Mouse (Mus musculus) megakaryocyte progenitor cell, adult 5-6 weeks (primary cell): ENCODE data around the gene Mindy4b-ps. TPM values are rescaled to one million over a fixed set of nuclear protein-coding genes. Genes with fewer than 3 reads are reported as not detected.

Experiments used
- ATAC-seq: replicated peaks from 2 replicates; pipeline ENCODE4 v1.8.0; 2016; ENCODE audit warnings: mild to moderate bottlenecking, moderate TSS enrichment, inconsistent platforms; ENCODE audit not compliant: poor library complexity
- total RNA-seq, 2 experiments: library from RNA; stranded (forward) in 1 of 2; stranded (reverse) in 1 of 2; fragments of 157-497, 149-512 nt in 1 of 2; fragments of 200-1000 nt in 1 of 2; gene quantifications; 2 replicates each; pipeline versions ENCODE4 v1.2.3 to v1.2.4; 2015 to 2017

Mindy4b-ps gene
- total RNA-seq, 2 experiments from 2014 or later: not detected

DNA sequence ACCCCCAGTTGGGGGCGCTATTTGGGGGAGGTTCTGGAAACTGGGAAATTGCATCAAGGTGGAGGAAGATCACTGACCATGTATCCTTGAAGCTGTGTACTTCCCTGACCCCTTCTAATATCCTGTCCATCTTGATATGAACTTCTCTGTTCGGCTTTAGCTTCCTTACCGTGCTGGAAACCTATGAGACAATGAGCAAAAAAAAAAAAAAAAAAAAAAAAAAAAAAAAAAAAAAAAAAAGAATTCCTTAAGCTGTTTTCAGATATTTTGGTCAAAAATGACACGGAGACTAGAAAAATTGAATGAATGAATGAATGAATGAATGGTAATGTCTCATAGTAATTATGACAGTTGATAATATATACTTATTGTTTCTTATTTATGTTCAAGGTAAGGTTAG, 35.6 kb downstream of the Mindy4b-ps start:
- ATAC-seq: no peak

DNA sequence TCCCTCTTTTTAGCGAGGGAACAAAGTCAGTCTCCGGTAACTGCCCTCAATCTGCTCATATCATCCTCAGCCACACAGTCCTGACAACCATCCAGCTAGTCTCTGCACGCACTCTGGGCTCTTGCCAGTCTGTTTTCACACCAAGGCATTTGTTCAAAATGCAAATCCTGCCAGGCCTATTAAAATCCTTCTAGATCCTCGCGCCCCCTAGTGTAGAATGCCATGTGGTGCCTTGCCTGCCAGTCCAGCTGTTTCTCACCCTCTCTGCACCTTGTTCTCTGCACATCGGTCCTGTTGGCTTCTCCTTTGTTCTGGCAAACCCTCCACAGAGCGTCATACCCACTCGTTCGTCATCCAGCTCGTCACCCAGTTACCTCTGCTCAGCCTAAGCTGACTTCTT, 36.2 kb downstream of the Mindy4b-ps start:
- ATAC-seq: peak; percentile 85

DNA sequence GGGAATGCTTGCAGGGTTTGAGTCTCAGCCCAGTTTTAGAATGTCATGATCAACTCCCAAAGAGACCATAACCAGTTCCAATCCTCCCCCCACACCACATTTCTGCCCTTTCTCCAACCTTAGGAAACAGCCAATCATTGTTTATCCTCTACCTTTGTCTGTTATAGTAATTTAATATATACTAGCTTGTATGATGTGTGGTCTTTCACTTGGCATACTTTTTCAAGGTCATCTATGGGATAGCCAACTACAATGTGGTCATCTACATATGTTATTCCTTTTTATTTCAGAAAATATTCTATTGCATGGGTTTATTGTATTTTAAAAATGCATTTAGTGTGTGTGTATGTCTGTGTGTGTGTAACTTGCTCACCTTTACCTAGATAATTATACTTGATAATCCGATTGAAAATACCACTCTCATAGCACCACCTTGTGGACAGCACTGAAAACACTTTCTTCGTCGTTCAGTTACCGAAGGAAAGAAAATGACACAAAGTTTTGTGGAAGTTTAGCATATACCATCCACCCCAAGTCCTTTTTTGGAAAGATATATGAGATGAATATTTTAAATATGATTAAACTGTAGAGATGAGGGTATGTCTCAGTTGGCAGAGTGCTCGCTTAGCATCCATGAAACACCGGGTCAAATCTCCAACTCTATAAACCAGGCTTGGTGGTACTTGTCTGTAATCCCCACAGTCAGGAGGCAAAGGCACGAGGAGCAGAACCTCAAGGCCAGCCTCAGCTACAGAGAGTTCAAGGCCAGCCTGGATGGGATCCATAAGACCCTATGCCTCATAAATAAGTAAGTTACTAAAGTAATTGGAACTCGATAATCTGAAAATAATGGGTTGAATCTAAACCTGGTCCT, 37.7 kb downstream of the Mindy4b-ps start:
- peak; percentile 58 for ATAC-seq

DNA sequence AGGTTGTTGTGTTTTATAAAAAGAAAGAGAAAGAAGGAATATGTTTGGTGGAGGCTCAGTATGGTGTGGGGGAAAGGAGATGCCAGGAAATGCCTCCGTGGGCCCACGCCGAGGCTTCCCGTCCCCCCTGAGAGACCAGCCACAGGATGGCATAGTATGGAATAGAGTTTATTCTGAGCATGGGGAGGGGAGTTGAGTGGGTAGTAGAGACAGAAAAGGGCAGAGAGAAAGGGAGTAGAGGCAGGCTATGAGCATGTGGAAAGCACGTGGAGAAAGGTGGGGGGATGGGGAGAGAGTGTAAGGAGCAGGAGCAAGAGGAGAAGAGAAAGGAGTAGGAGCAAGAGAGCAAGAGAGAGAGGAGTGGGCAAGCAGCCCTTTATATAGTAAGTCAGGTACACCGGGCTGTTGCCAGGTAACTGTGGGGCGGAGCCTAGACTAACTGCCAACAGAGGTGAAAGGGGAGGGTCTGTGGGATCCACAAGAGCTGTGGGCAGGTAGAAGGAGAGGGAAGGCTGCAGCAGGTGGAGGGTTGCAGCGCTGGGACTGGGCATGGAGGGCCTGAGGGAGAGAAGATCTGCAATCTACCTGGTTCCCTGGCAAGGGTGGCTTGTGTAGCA, 38.4 kb downstream of the Mindy4b-ps start:
- ATAC-seq: no peak

DNA sequence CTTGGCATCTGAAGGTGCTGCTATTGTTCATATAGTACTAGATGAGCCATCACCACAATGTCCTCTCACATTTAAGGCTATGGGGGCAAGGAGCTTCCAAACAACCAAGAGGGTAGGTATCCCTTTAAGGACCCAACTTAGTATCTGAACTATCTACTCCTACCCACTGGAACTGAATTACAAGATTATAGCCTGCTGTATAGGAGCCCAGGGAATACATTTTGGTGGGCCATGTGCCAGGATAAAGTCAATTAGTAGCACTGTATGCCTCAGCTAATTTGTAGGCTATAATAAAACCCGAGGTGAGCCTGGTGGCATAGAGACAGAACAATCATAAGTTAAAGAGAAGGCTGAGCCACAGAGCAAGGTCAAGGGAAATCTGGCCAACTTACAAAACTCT, 65.7 kb downstream of the Mindy4b-ps start:
- no peak for ATAC-seq

DNA sequence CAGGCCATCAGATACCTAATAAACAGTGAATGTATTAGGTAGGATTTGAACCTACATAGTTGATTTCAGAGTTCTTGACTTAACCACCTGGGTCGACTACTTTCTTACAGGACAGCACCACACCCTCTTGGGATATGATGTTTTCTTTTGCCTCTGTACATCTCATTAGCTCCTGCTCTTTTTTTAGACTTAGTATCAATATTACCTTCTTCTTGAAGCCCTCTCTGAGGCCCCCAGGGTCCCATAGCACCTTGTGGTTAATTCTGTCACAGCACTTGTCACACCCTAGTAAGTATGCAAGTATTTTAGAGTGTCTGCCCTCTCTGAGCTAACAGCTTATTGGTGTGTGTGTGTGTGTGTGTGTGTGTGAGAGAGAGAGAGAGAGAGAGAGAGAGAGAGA, 66.3 kb downstream of the Mindy4b-ps start:
- ATAC-seq: no peak

DNA sequence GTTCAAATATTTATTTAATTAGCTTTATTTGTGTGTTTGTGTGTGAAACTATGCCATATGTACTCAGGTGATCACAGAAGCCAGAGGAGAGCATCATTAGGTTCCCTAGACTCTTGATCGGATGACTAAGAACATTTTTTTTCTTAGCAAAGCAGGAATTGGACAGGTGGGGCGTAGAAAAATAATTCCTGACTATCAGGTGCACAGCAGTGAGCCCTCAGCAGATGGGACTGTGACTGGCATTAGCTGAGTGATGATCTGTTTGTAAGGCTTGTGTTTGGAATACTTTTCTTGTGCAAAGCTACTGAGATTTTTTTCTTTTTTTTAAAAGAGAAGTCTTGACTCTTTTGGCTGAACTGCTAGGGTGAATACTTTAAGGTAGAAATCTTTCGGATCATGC, 67.8 kb downstream of the Mindy4b-ps start:
- ATAC-seq: no peak

DNA sequence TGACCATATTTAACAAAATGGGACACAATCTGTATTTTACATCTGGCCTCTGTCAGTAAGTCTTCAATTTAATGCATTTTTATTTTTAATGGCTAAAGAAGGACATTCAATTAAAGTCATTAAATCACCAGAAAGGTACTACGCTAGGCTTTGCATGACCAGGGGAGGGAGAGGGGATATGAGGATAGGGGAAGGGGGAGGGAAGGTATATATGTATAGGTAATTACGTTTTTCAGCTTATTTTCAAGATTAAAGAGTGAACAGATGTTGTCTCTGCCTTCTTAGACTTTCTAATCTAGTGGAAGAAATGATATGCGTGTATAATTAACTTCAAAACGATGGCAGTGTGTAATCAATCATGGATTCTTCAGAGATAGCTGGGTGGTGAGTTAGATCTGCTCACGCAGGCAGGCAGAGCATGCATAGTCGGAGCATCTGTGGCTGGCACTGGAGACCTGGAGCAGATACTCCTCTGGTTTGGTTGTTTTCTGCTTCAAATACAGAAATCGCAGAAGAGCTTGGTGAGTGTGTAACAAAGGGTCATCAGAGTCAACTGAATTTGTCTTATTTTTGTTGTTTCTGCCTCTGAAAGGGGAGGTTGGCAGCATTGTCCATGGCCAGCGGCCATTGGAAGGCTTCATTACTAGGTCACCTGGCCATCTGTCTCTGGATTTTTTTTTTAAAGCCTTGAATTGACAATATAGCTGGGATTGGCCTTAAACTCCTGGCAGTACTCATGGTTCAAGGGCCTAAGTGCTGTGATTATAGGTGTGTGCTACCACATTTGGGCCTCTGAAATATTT, 70.1 kb downstream of the Mindy4b-ps start:
- ATAC-seq: no peak

DNA sequence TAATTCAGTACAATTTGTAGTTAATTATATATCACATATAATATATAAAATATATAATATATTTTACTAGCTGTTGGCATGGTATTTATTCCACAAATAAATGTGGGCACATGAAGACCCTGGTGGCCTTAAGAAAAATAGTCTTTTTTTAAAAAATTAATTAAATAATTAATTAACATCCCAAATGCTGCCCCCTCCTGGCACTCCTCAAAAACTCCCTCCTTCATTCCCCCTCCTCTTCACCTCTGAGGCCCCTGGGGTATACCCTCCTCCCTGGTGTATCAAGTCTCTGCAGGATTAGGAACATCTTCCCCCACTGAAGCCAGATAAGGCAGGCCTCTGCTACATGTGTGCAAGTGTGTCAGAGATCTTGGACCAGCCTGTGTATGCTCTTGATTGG, 73.4 kb downstream of the Mindy4b-ps start:
- ATAC-seq: peak; percentile 21; the same call in 1 of the 2 replicates

DNA sequence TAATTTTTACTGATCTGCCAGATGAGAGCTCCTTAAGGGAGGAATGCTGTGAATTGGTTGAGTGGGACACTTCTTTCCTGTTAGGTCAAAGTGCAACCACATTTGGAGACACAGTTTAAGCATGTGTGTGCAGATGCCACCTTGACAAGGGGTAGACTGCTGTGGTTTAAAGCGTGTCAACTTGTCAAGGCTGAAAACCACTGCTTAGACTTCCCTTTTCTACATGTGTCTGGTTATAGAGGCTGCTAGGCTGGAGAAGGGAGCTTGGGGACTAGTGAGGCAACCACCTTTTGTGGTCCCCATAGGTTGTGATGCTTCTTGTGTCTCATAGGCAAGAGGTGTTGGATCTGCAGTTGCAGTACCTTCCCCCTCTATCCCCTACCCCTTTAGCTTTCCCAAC, 74.2 kb downstream of the Mindy4b-ps start:
- peak; percentile 95 for ATAC-seq

DNA sequence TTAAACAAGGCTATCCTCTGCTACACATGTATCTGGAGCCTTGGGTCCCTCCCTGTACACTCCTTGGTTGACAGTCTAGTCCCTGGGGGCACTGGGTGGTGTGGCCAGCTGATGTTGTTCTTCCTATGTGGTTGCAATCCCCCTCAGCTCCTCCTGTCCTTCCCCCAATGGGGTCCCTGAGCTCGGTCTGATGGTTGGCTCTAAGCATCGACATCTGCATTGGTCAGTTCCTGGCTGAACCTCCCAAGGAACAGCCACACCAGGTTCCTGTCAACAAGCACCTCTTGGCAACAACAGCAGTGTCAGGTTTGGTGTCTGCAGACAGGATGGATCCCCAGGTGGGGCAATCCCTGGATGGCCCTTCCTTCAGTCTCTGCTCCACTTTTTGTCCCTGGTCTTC, 82.6 kb downstream of the Mindy4b-ps start:
- ATAC-seq: no peak

Other genes starting within 250 kb of the Mindy4b-ps start
- gene Selenot, start 245.7 kb downstream of the Mindy4b-ps start, total RNA-seq (2015): 138 and 142 TPM in 2 replicates
- 176 and 180 TPM in 2 replicates for gene Selenot, start 245.7 kb downstream of the Mindy4b-ps start, total RNA-seq (2017)
- gene Erich6, start 185.1 kb downstream of the Mindy4b-ps start, total RNA-seq (2015): 0.20 TPM in 1 of 2 replicates, not detected in the other
- not detected in 2 replicates for gene Erich6, start 185.1 kb downstream of the Mindy4b-ps start, total RNA-seq (2017)
- gene Siah2, start 129.9 kb downstream of the Mindy4b-ps start, total RNA-seq (2015): 16.0 and 21.2 TPM in 2 replicates
- gene Siah2, start 129.9 kb downstream of the Mindy4b-ps start, total RNA-seq (2017): 7.0 and 10.5 TPM in 2 replicates
- gene Clrn1, start 63.0 kb upstream of the Mindy4b-ps start, total RNA-seq (2015): not detected in 2 replicates
- gene Clrn1, start 63.0 kb upstream of the Mindy4b-ps start, total RNA-seq (2017): not detected in 2 replicates
- gene Med12l, start 183.5 kb upstream of the Mindy4b-ps start, total RNA-seq (2015): 1.2 and 1.8 TPM in 2 replicates
- gene Med12l, start 183.5 kb upstream of the Mindy4b-ps start, total RNA-seq (2017): 1.2 and 1.8 TPM in 2 replicates